Mouse (Mus musculus) heart, embryonic 14.5 days (tissue): ENCODE data around the gene Rrp1. TPM values are rescaled to one million over a fixed set of nuclear protein-coding genes. Genes with fewer than 3 reads are reported as not detected.

Experiments used
- ATAC-seq: fragments of 200-750 bp; cut with Nextera tagmentation; 2 replicates; pipeline ENCODE4 v1.8.0; 2017; ENCODE audit warnings: low read depth, moderate TSS enrichment; ENCODE audit not compliant: insufficient number of reproducible peaks, insufficient read depth, low FRiP score
- H3K27ac ChIP-seq, 2 experiments: fragments of 200-500 bp in 1 of 2; fragments of 300-500 bp in 1 of 2; sonication (generic) in 1 of 2; replicated peaks in 1 of 2; 2 replicates each; pipeline ENCODE4 v1.5.1; 2012 to 2014; ENCODE audit warnings: low read depth in 2 of 2, low read length in 2 of 2, control low read depth in 1 of 2, mild to moderate bottlenecking in 1 of 2, mixed read lengths in 1 of 2; ENCODE audit not compliant: control insufficient read depth in 1 of 2, insufficient read depth in 1 of 2
- H3K27me3 ChIP-seq: fragments of 300-500 bp; sonication (generic); 2 replicates; pipeline ENCODE4 v1.6.1; 2014; ENCODE audit warnings: mild to moderate bottlenecking, low read length, control low read depth; ENCODE audit not compliant: control insufficient read depth, insufficient read depth
- H3K36me3 ChIP-seq: fragments of 300-500 bp; sonication (generic); 2 replicates; pipeline ENCODE4 v1.6.1; 2014; ENCODE audit warnings: mild to moderate bottlenecking, control low read depth, low read length, mixed read lengths; ENCODE audit not compliant: control insufficient read depth, insufficient read depth
- H3K4me1 ChIP-seq, 2 experiments: fragments of 200-500 bp in 1 of 2; fragments of 300-500 bp in 1 of 2; sonication (generic) in 1 of 2; 2 replicates each; pipeline ENCODE4 v1.6.1; 2012 to 2014; ENCODE audit warnings: low read length in 2 of 2, control low read depth in 1 of 2, mixed read lengths in 1 of 2; ENCODE audit not compliant: control insufficient read depth in 2 of 2, insufficient read depth in 2 of 2
- H3K4me2 ChIP-seq: fragments of 300-500 bp; sonication (generic); 2 replicates; pipeline ENCODE4 v1.6.1; 2014; ENCODE audit warnings: mild to moderate bottlenecking, low read length
- H3K4me3 ChIP-seq, 2 experiments: fragments of 200-500 bp in 1 of 2; fragments of 300-500 bp in 1 of 2; sonication (generic) in 1 of 2; 2 replicates each; pipeline ENCODE4 v1.5.1; 2012 to 2014; ENCODE audit warnings: low read length in 2 of 2, mild to moderate bottlenecking in 2 of 2, control low read depth in 1 of 2, low read depth in 1 of 2, moderate library complexity in 1 of 2; ENCODE audit not compliant: control insufficient read depth in 1 of 2, insufficient read depth in 1 of 2
- H3K9ac ChIP-seq: fragments of 300-500 bp; sonication (generic); 2 replicates; pipeline ENCODE4 v1.6.1; 2014; ENCODE audit warnings: mild to moderate bottlenecking, low read length
- H3K9me3 ChIP-seq: fragments of 300-500 bp; sonication (generic); 2 replicates; pipeline ENCODE4 v1.6.1; 2016; ENCODE audit warnings: low read length, control low read depth; ENCODE audit not compliant: control insufficient read depth
- WGBS: fragments of 180-500 bp; shearing (Covaris S2); extraction: QIAGEN DNeasy Blood & Tissue Kit; methylation state at CpG from one replicate; pipeline ENCODE4 v1.1.7; 2014; 5-methylcytosine and 5-hydroxymethylcytosine counted together
- polyA plus RNA-seq: library from polyadenylated mRNA; unstranded; fragments of >200 nt; fragmentation: Nextera tagmentation; extraction: Ambion mirVana; gene quantifications from 2 replicates; pipeline ENCODE4 v1.2.1, GENCODE M21; 2014

Rrp1 gene
- polyA plus RNA-seq, 1 experiment from 2014 or later = 191 TPM

GRCm38 (mm10) chr10:78450761-78451160 is 37.9 kb upstream of the Rrp1 start:
- Histone ChIP-seq H3K27me3 (no peaks in the 10 kb centered on the region), H3K36me3 (peaks cover 40% of the 10 kb centered on the region), H3K9me3 (no peaks in the 10 kb centered on the region), H3K4me3 (no peak overlapping the region), H3K4me2 (no peak overlapping the region), H3K27ac (no peak overlapping the region), H3K9ac (no peak overlapping the region), H3K4me1 (no peaks in the 10 kb centered on the region; a peak in 2 of 4 replicates)
- no peak for ATAC-seq
- 87% methylated on average over 5 of the region's 5 CpGs for WGBS

GRCm38 (mm10) chr10:78447396-78447795 is 34.6 kb upstream of the Rrp1 start:
- Histone ChIP-seq H3K9me3 (no peaks in the 10 kb centered on the region), H3K4me2 (no peak overlapping the region), H3K36me3 (peaks cover 65% of the 10 kb centered on the region), H3K4me3 (no peak overlapping the region), H3K9ac (no peak overlapping the region), H3K4me1 (no peaks in the 10 kb centered on the region; a peak in 1 of 4 replicates), H3K27ac (no peak overlapping the region), H3K27me3 (no peaks in the 10 kb centered on the region)
- no peak for ATAC-seq
- WGBS = 77% methylated on average over 3 of the region's 3 CpGs

GRCm38 (mm10) chr10:78446195-78446594 is 33.4 kb upstream of the Rrp1 start:
- 91% methylated on average over 3 of the region's 3 CpGs for WGBS
- no peak overlapping the region for H3K4me3 ChIP-seq
- H3K9ac ChIP-seq = no peak overlapping the region
- no peaks in the 10 kb centered on the region for H3K27me3 ChIP-seq
- no peak for ATAC-seq
- H3K4me1 ChIP-seq = no peaks in the 10 kb centered on the region
- H3K4me2 ChIP-seq = no peak overlapping the region
- no peaks in the 10 kb centered on the region for H3K9me3 ChIP-seq
- H3K27ac ChIP-seq = no peak overlapping the region
- H3K36me3 ChIP-seq = peaks cover 71% of the 10 kb centered on the region

GRCm38 (mm10) chr10:78442292-78442691 is 29.4 kb upstream of the Rrp1 start:
- Histone ChIP-seq H3K36me3 (peaks cover 51% of the 10 kb centered on the region), H3K4me1 (no peaks in the 10 kb centered on the region), H3K4me2 (no peak overlapping the region), H3K4me3 (no peak overlapping the region), H3K9me3 (no peaks in the 10 kb centered on the region), H3K27ac (no peak overlapping the region), H3K27me3 (no peaks in the 10 kb centered on the region), H3K9ac (no peak overlapping the region)
- 82% methylated on average over 3 of the region's 3 CpGs for WGBS
- ATAC-seq = no peak

- Histone ChIP-seq H3K36me3 (peaks cover 45% of the 10 kb centered on the region), H3K9me3 (no peaks in the 10 kb centered on the region), H3K4me1 (no peaks in the 10 kb centered on the region), H3K4me2 (no peak overlapping the region), H3K9ac (no peak overlapping the region), H3K27me3 (no peaks in the 10 kb centered on the region), H3K4me3 (no peak overlapping the region), H3K27ac (no peak overlapping the region)
- 82% methylated on average over 5 of the region's 5 CpGs for WGBS
- no peak for ATAC-seq
Observed at GRCm38 (mm10) chr10:78441606-78442005, 28.8 kb upstream of the Rrp1 start.

- 72% methylated on average over 9 of the region's 9 CpGs for WGBS
- ATAC-seq = no peak
Observed at GRCm38 (mm10) chr10:78440812-78441211, 28.0 kb upstream of the Rrp1 start.

GRCm38 (mm10) chr10:78439990-78440389 is 27.1 kb upstream of the Rrp1 start:
- Histone ChIP-seq H3K9ac (no peak overlapping the region), H3K36me3 (peaks cover 32% of the 10 kb centered on the region)
- no peak for ATAC-seq

More at GRCm38 (mm10) chr10:78440812-78441211, 28.0 kb upstream of the Rrp1 start:
- Histone ChIP-seq H3K27me3 (no peaks in the 10 kb centered on the region), H3K9me3 (no peaks in the 10 kb centered on the region), H3K4me3 (no peak overlapping the region), H3K36me3 (peaks cover 39% of the 10 kb centered on the region), H3K4me2 (no peak overlapping the region), H3K27ac (no peak overlapping the region), H3K4me1 (no peaks in the 10 kb centered on the region), H3K9ac (no peak overlapping the region)

GRCm38 (mm10) chr10:78439550-78439949 is 26.7 kb upstream of the Rrp1 start:
- Histone ChIP-seq H3K9ac (no peak overlapping the region), H3K4me1 (no peaks in the 10 kb centered on the region), H3K9me3 (no peaks in the 10 kb centered on the region), H3K4me2 (no peak overlapping the region), H3K27ac (no peak overlapping the region), H3K36me3 (peaks cover 29% of the 10 kb centered on the region), H3K4me3 (no peak overlapping the region), H3K27me3 (no peaks in the 10 kb centered on the region)
- WGBS = 50% methylated on average over 5 of the region's 5 CpGs
- no peak for ATAC-seq

More at GRCm38 (mm10) chr10:78439990-78440389, 27.1 kb upstream of the Rrp1 start:
- no peak overlapping the region for H3K4me2 ChIP-seq
- no peak overlapping the region for H3K27ac ChIP-seq
- 79% methylated on average over 7 of the region's 7 CpGs for WGBS
- H3K9me3 ChIP-seq = no peaks in the 10 kb centered on the region
- H3K4me1 ChIP-seq = no peaks in the 10 kb centered on the region
- no peaks in the 10 kb centered on the region for H3K27me3 ChIP-seq
- no peak overlapping the region for H3K4me3 ChIP-seq
